Mouse (Mus musculus) C2C12 (cell line): ENCODE results near the gene Coro6.

ENCODE experiments used
- CTCF ChIP-seq: IDR thresholded peaks from one replicate; pipeline ENCODE4 v1.5.1; 2011; ENCODE audit not compliant: control insufficient read depth, insufficient read depth, insufficient read length
- MAX ChIP-seq: IDR thresholded peaks from one replicate; pipeline ENCODE4 v1.6.1; 2011; ENCODE audit warnings: mild to moderate bottlenecking, control low read depth
- USF1 ChIP-seq: IDR thresholded peaks from one replicate; pipeline ENCODE4 v1.6.1; 2011; ENCODE audit warnings: low read depth, mild to moderate bottlenecking, control low read depth, moderate library complexity

DNA sequence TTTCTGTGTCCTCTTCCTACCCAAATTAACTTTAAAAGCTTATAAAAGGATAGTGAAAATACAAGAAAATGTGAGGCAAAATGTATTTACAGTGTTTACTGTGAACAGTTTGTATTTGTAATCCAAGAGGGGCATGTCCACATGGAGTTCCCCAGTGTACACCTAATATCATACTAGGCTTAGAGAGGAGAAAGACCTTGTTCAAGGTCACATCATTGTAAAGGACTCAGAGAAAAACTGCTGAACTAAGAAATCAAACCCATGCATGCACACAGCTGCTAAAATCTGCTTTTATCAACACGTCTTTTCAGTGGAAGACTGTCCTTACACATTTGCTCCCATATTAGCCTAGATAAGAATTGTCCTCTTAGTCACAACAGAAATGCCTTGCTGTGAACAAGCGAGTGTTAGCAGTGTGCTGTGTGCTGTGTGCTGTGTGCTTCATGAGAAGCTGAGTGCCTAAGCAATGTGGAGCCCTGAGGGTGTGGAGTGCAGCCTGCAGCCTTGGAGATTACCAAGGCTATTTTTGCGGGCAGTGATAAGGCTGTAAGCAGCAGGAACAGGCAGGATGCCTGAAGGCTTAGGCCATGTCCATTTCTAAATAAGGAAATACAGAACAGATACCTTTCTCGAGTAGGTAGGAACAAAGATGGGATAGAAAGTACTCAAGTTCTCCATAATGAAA lies 38.9 kb upstream of the Coro6 start:
- TF ChIP-seq CTCF (no peak), USF1 (no peak), MAX (no peak)
